8 mouse cellular contexts compared by ENCODE assay signal in genomic region chr11:100960540-100960939, GRCm38 (mm10). TPM values are rescaled to one million over a fixed set of nuclear protein-coding genes. Genes with fewer than 3 reads are reported as not detected.
DNase-seq lines count a peak whose midpoint lies in the region; ATAC-seq and TF ChIP-seq lines count a peak whose summit lies in the region.

No protein-coding gene starts in this region.

- H3K9me3 ChIP-seq in intestine, postnatal 0 days (ENCODE audit: control insufficient read depth): no peaks in the 10 kb centered on the region
- H3K9me3 ChIP-seq in liver, embryonic 16.5 days (replicated peaks; ENCODE audit: control insufficient read depth, low read length): no peaks in the 10 kb centered on the region
- H3K9me3 ChIP-seq in neural tube, embryonic 15.5 days (replicated peaks): no peaks in the 10 kb centered on the region

- peaks cover 10% of the 10 kb centered on the region; the same call in 1 of the 2 replicates for H3K27me3 ChIP-seq in intestine, postnatal 0 days (replicated peaks; ENCODE audit: control insufficient read depth, insufficient read depth, low read length)
- H3K27me3 ChIP-seq in liver, embryonic 16.5 days (ENCODE audit: control insufficient read depth, insufficient read depth, low read depth, low read length): peaks cover 4% of the 10 kb centered on the region
- H3K27me3 ChIP-seq in neural tube, embryonic 15.5 days (replicated peaks): peaks cover 31% of the 10 kb centered on the region

- H3K36me3 ChIP-seq in intestine, postnatal 0 days (ENCODE audit: control insufficient read depth, insufficient read depth): peaks cover 12% of the 10 kb centered on the region; the same call in 1 of the 2 replicates
- no peaks in the 10 kb centered on the region for H3K36me3 ChIP-seq in liver, embryonic 16.5 days (ENCODE audit: control insufficient read depth, insufficient read depth)
- H3K36me3 ChIP-seq in neural tube, embryonic 15.5 days: no peaks in the 10 kb centered on the region

- intact Hi-C loops in gastrocnemius, postnatal 14 days (cut with DNase I; ENCODE audit: low total_unique reads): no loop called here

- H3K27ac ChIP-seq in intestine, postnatal 0 days (ENCODE audit: low read depth, low read length): no peak overlapping the region
- H3K27ac ChIP-seq in liver, embryonic 16.5 days (ENCODE audit: low read length): no peak overlapping the region
- no peak overlapping the region; the same call in 1 of the 2 replicates for H3K27ac ChIP-seq in neural tube, embryonic 15.5 days (replicated peaks)

- no peak for TF ChIP-seq CTCF in intestine, postnatal 0 days (IDR thresholded peaks at IDR 0.05; ENCODE audit: low read depth)

- peak; percentile 32; the same call in 1 of the 2 replicates for ATAC-seq in intestine, postnatal 0 days
- peak; percentile 65; the same call in 1 of the 2 replicates for ATAC-seq in liver, embryonic 16.5 days (ENCODE audit: low read depth)
- ATAC-seq in neural tube, embryonic 15.5 days (ENCODE audit: low FRiP score): peak; percentile 85

- peak; percentile 16 for DNase-seq in thymus, postnatal 14 days
- no peak for DNase-seq in thymus, adult 18-20 months
- DNase-seq in cerebellum, postnatal 10 days: peak; percentile 82 to 83
- peak; percentile 85 for DNase-seq in gastrocnemius, postnatal 14 days
- DNase-seq in yolk sac, embryonic 10.5 days (ENCODE audit: low spot score): no peak

- no peak overlapping the region for H3K9ac ChIP-seq in intestine, postnatal 0 days (ENCODE audit: low read depth, low read length)
- no peak overlapping the region for H3K9ac ChIP-seq in liver, embryonic 16.5 days (ENCODE audit: low read depth, low read length)
- 0 out of 2 replicates have a peak overlapping the region, but pooled peaks have one; percentile 0 for H3K9ac ChIP-seq in neural tube, embryonic 15.5 days (replicated peaks)

- H3K4me3 ChIP-seq in intestine, postnatal 0 days (ENCODE audit: low read depth, low read length): no peak overlapping the region
- H3K4me3 ChIP-seq in liver, embryonic 16.5 days (ENCODE audit: low read depth, low read length): no peak overlapping the region
- H3K4me3 ChIP-seq in neural tube, embryonic 15.5 days (replicated peaks): no peak overlapping the region

- H3K4me2 ChIP-seq in intestine, postnatal 0 days (replicated peaks; ENCODE audit: low read depth): peak overlapping the region; percentile 13; the same call in 1 of the 2 replicates
- H3K4me2 ChIP-seq in liver, embryonic 16.5 days (ENCODE audit: low read depth, low read length): no peak overlapping the region
- peak overlapping the region; percentile 43 for H3K4me2 ChIP-seq in neural tube, embryonic 15.5 days

- 28% methylated on average over 6 of the region's 6 CpGs for WGBS in intestine, postnatal 0 days
- WGBS in liver, embryonic 16.5 days (ENCODE audit: insufficient replicate concordance): 22% methylated on average over 6 of the region's 6 CpGs
- 12% methylated on average over 6 of the region's 6 CpGs for WGBS in neural tube, embryonic 15.5 days

- H3K4me1 ChIP-seq in intestine, postnatal 0 days (replicated peaks; ENCODE audit: control insufficient read depth, insufficient read depth, low read length): peaks cover 7% of the 10 kb centered on the region; the same call in 1 of the 2 replicates
- H3K4me1 ChIP-seq in liver, embryonic 16.5 days (ENCODE audit: control insufficient read depth, low read depth, low read length): peaks cover 12% of the 10 kb centered on the region
- peaks cover 25% of the 10 kb centered on the region for H3K4me1 ChIP-seq in neural tube, embryonic 15.5 days

RNA-seq across cellular contexts. Expression of gene Cavin1, which starts 10.1 kb away (rescaled TPM):
- total RNA-seq in gastrocnemius, postnatal 14 days (2021): 100 to 1,000 TPM; 226 to 256 TPM
- polyA plus RNA-seq in intestine, postnatal 0 days (2015; fragmentation: Nextera tagmentation; extraction: Ambion mirVana): 191 and 207 TPM in 2 replicates
- 26.0 and 29.7 TPM in 2 replicates for polyA plus RNA-seq in liver, embryonic 16.5 days (2015; fragmentation: Nextera tagmentation; extraction: Ambion mirVana)
- polyA plus RNA-seq in neural tube, embryonic 15.5 days (2015; fragmentation: Nextera tagmentation; extraction: Ambion mirVana): 45.6 and 73.4 TPM in 2 replicates

RNA-seq across cellular contexts. Expression of gene Stat3, which starts 21.2 kb away (rescaled TPM):
- total RNA-seq in gastrocnemius, postnatal 14 days (2021): 10 to 100 TPM; 41.7 to 43.6 TPM
- polyA plus RNA-seq in intestine, postnatal 0 days (2015; fragmentation: Nextera tagmentation; extraction: Ambion mirVana): 61.2 and 68.6 TPM in 2 replicates
- 32.8 and 39.2 TPM in 2 replicates for polyA plus RNA-seq in liver, embryonic 16.5 days (2015; fragmentation: Nextera tagmentation; extraction: Ambion mirVana)
- polyA plus RNA-seq in neural tube, embryonic 15.5 days (2015; fragmentation: Nextera tagmentation; extraction: Ambion mirVana): 57.9 and 66.9 TPM in 2 replicates

RNA-seq across cellular contexts. Expression of gene Atp6v0a1, which starts 48.7 kb away (rescaled TPM):
- 10 to 100 TPM; 53.4 to 58.5 TPM for total RNA-seq in gastrocnemius, postnatal 14 days (2021)
- polyA plus RNA-seq in intestine, postnatal 0 days (2015; fragmentation: Nextera tagmentation; extraction: Ambion mirVana): 62.1 and 67.2 TPM in 2 replicates
- polyA plus RNA-seq in liver, embryonic 16.5 days (2015; fragmentation: Nextera tagmentation; extraction: Ambion mirVana): 47.5 and 49.9 TPM in 2 replicates
- polyA plus RNA-seq in neural tube, embryonic 15.5 days (2015; fragmentation: Nextera tagmentation; extraction: Ambion mirVana): 150 and 167 TPM in 2 replicates

Comparison
In these comparisons a context has a peak if more than half of its experiments do, and no peak if none do; other contexts are left out.
1. DNase-seq: peak in thymus, postnatal 14 days (single experiment), cerebellum, postnatal 10 days (2 of 2) and gastrocnemius, postnatal 14 days (single experiment); none in thymus, adult 18-20 months (0 of 2) and yolk sac, embryonic 10.5 days (single experiment).
2. ATAC-seq: peak in every context shown above with its lines; median percentile 85 in neural tube, embryonic 15.5 days; 65 in liver, embryonic 16.5 days; 32 in intestine, postnatal 0 days.